ENCODE assay signal across 10 mouse cellular contexts in the genomic region with DNA sequence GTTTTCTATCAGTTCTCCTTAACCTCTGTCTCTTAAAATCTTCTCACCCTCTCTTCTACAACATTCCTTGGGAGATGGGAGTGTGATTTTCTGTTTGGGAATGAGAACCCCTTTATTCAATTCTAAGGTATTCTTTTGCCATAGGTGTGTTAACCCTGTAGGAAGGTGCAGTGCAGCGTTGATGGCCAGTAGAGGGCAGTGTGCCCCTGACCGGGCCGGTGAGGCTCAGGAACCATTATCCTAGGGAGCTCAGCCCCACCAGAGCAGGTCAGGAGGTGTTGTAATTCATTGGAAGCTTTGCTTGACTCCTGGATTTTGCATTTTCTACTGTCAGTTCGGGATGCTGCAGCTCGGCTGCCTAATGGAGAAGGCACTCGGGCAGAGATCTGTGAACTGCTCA. TPM values are rescaled to one million over a fixed set of nuclear protein-coding genes. Genes with fewer than 3 reads are reported as not detected.
DNase-seq lines count a peak whose midpoint lies in the region; ATAC-seq and TF ChIP-seq lines count a peak whose summit lies in the region.
"Had no signal": no experiment of that assay in that cellular context is flagged by ENCODE, and none has a peak within 500 bp of the region (broad histone marks: within the 10 kb centered on the region; RNA-seq: fewer than 3 reads in every experiment).

No protein-coding gene starts in this region.

- no peaks in the 10 kb centered on the region for H3K27me3 ChIP-seq in hindbrain, postnatal 0 days (ENCODE audit: insufficient read depth, low read length)
- no peaks in the 10 kb centered on the region for H3K27me3 ChIP-seq in hindbrain, embryonic 14.5 days (ENCODE audit: control insufficient read depth, insufficient read depth, low read length)
- H3K27me3 ChIP-seq in small intestine, adult 2 months (ENCODE audit: control insufficient read depth, insufficient read depth, low read length): no peaks in the 10 kb centered on the region
- H3K27me3 ChIP-seq: embryonic facial prominence, embryonic 13.5 days; liver, embryonic 13.5 days had no signal

- 65% methylated on average over 6 of the region's 6 CpGs for WGBS in hindbrain, postnatal 0 days
- 66% methylated on average over 6 of the region's 6 CpGs for WGBS in hindbrain, embryonic 14.5 days
- 41% methylated on average over 6 of the region's 6 CpGs for WGBS in small intestine, adult 2 months

- no peaks in the 10 kb centered on the region for H3K4me1 ChIP-seq in hindbrain, postnatal 0 days (ENCODE audit: insufficient read depth, low read length)
- no peaks in the 10 kb centered on the region for H3K4me1 ChIP-seq in hindbrain, embryonic 14.5 days (replicated peaks; ENCODE audit: control insufficient read depth, insufficient read depth, low read length)
- no peaks in the 10 kb centered on the region for H3K4me1 ChIP-seq in small intestine, adult 2 months (ENCODE audit: control insufficient read depth, insufficient read depth, insufficient read length, low read length)
- H3K4me1 ChIP-seq: embryonic facial prominence, embryonic 13.5 days; liver, embryonic 13.5 days had no signal

- H3K9me3 ChIP-seq in hindbrain, postnatal 0 days (ENCODE audit: low read length): no peaks in the 10 kb centered on the region
- H3K9me3 ChIP-seq in hindbrain, embryonic 14.5 days (ENCODE audit: control insufficient read depth, low read length): no peaks in the 10 kb centered on the region
- H3K9me3 ChIP-seq: embryonic facial prominence, embryonic 13.5 days; liver, embryonic 13.5 days had no signal

- H3K27ac ChIP-seq in hindbrain, postnatal 0 days: no peak overlapping the region
- H3K27ac ChIP-seq in hindbrain, embryonic 14.5 days: no peak overlapping the region
- no peak overlapping the region for H3K27ac ChIP-seq in small intestine, adult 2 months (ENCODE audit: insufficient read depth, low read depth, low read length)
- H3K27ac ChIP-seq: embryonic facial prominence, embryonic 13.5 days; liver, embryonic 13.5 days had no signal

- intact Hi-C loops in heart, postnatal 25 days (cut with DNase I): no loop called here

- H3K4me3 ChIP-seq in hindbrain, postnatal 0 days (ENCODE audit: low read length): no peak overlapping the region
- H3K4me3 ChIP-seq in hindbrain, embryonic 14.5 days (replicated peaks; ENCODE audit: low read length): no peak overlapping the region
- H3K4me3 ChIP-seq in small intestine, adult 2 months (ENCODE audit: low read depth, low read length): no peak overlapping the region
- H3K4me3 ChIP-seq: embryonic facial prominence, embryonic 13.5 days; liver, embryonic 13.5 days had no signal

- no peak for ATAC-seq in hindbrain, postnatal 0 days
- ATAC-seq in hindbrain, embryonic 14.5 days (ENCODE audit: low FRiP score): no peak

- TF ChIP-seq CTCF in hindbrain, postnatal 0 days (IDR thresholded peaks at IDR 0.05; ENCODE audit: low read depth): peak; percentile 69
- peak; percentile 90; the same call in 1 of the 2 replicates for TF ChIP-seq CTCF in small intestine, adult 2 months (IDR thresholded peaks at IDR 0.05; ENCODE audit: extremely low read depth, insufficient read length, insufficient replicate concordance, low read depth, low read length)

- no peak for TF ChIP-seq POLR2A in small intestine, adult 2 months (IDR thresholded peaks at IDR 0.05; ENCODE audit: low read depth, low read length)

- no peak overlapping the region for H3K9ac ChIP-seq in hindbrain, postnatal 0 days (replicated peaks; ENCODE audit: low read length)
- H3K9ac ChIP-seq in hindbrain, embryonic 14.5 days: no peak overlapping the region
- H3K9ac ChIP-seq: embryonic facial prominence, embryonic 13.5 days; liver, embryonic 13.5 days had no signal

- no peak overlapping the region for H3K4me2 ChIP-seq in hindbrain, postnatal 0 days (ENCODE audit: low read depth, low read length)
- no peak overlapping the region for H3K4me2 ChIP-seq in hindbrain, embryonic 14.5 days (replicated peaks)
- H3K4me2 ChIP-seq: embryonic facial prominence, embryonic 13.5 days; liver, embryonic 13.5 days had no signal

- peak; percentile 37 for DNase-seq in hindbrain, postnatal 0 days (ENCODE audit: low spot score)
- DNase-seq in hindbrain, embryonic 14.5 days (ENCODE audit: low spot score): no peak
- peak; percentile 7 to 8 for DNase-seq in CD8-positive naive resting alpha-beta T cell, adult 2 months (ENCODE audit: low read depth in 2 of 2, low spot score in 2 of 2)
- DNase-seq in adrenal gland, postnatal 10 days: peak; percentile 61
- peak; percentile 48 for DNase-seq in kidney, postnatal 14 days
- no peak for DNase-seq in heart, postnatal 25 days (ENCODE audit: low spot score)
- DNase-seq in c-Kit-positive CD71-positive TER-119-positive erythroid progenitor cells, embryonic 14.5 days (ENCODE audit: low spot score): no peak
- DNase-seq: liver, embryonic 13.5 days had no signal

- peaks cover 77% of the 10 kb centered on the region for H3K36me3 ChIP-seq in hindbrain, postnatal 0 days (ENCODE audit: insufficient read depth, low read length)
- H3K36me3 ChIP-seq in hindbrain, embryonic 14.5 days (replicated peaks; ENCODE audit: control insufficient read depth, insufficient read depth): peaks cover 91% of the 10 kb centered on the region
- H3K36me3 ChIP-seq in small intestine, adult 2 months (ENCODE audit: control insufficient read depth, insufficient read depth, low read length): peaks cover 72% of the 10 kb centered on the region

RNA-seq across cellular contexts. Expression of gene Nfrkb, which starts 19.2 kb away (rescaled TPM):
- 39.1 and 41.3 TPM in 2 replicates for total RNA-seq in hindbrain, postnatal 0 days (2014; rRNA removed)
- 23.2 and 24.1 TPM in 2 replicates for polyA plus RNA-seq in hindbrain, postnatal 0 days (2015; fragmentation: Nextera tagmentation; extraction: Ambion mirVana)
- 25.4 and 32.0 TPM in 2 replicates for polyA plus RNA-seq in hindbrain, embryonic 14.5 days (2014; fragmentation: Nextera tagmentation; extraction: Ambion mirVana)
- total RNA-seq in adrenal gland, postnatal 10 days (2021): 10 to 100 TPM; 19.1 to 30.3 TPM
- 8.0 and 11.1 TPM in 2 replicates for polyA plus RNA-seq in small intestine, adult 2 months (2012; rRNA removed)
- 10 to 100 TPM in 1 of 2 experiments, 1 to 10 TPM in 1; 8.8 to 11.4 TPM for total RNA-seq in heart, postnatal 25 days (2021)

RNA-seq across cellular contexts. Expression of gene Tmem45b, which starts 59.0 kb away (rescaled TPM):
- total RNA-seq in hindbrain, postnatal 0 days (2014; rRNA removed): not detected in 2 replicates
- 0.13 TPM in 1 of 2 replicates, not detected in the other for polyA plus RNA-seq in hindbrain, postnatal 0 days (2015; fragmentation: Nextera tagmentation; extraction: Ambion mirVana)
- 0.11 and 0.27 TPM in 2 replicates for polyA plus RNA-seq in hindbrain, embryonic 14.5 days (2014; fragmentation: Nextera tagmentation; extraction: Ambion mirVana)
- 10 to 100 TPM; 21.0 to 36.7 TPM for total RNA-seq in adrenal gland, postnatal 10 days (2021)
- 179 and 335 TPM in 2 replicates for polyA plus RNA-seq in small intestine, adult 2 months (2012; rRNA removed)
- total RNA-seq in heart, postnatal 25 days (2021): 1 to 10 TPM in 1 of 2 experiments, under 1 TPM in 1; 0.36 to 1.0 TPM
- polyA plus RNA-seq: liver, embryonic 13.5 days had no signal

Comparison
In these comparisons a context has a peak if more than half of its experiments do, and no peak if none do; other contexts are left out.
1. DNase-seq: peak in hindbrain, postnatal 0 days (single experiment), CD8-positive naive resting alpha-beta T cell, adult 2 months (2 of 2), adrenal gland, postnatal 10 days (single experiment) and kidney, postnatal 14 days (single experiment); none in hindbrain, embryonic 14.5 days (single experiment), heart, postnatal 25 days (single experiment) and c-Kit-positive CD71-positive TER-119-positive erythroid progenitor cells, embryonic 14.5 days (single experiment).
2. RNA of gene Tmem45b, which starts 59.0 kb away (total RNA-seq): 21.0 to 36.7 TPM in adrenal gland, postnatal 10 days; 0.36 to 1.0 TPM in heart, postnatal 25 days and not detected in hindbrain, postnatal 0 days; every median in the first group is over 10 times any median in the second.